Mouse (Mus musculus) adrenal gland, postnatal 4 days (tissue): ENCODE data around the gene Casc1. TPM values are rescaled to one million over a fixed set of nuclear protein-coding genes. Genes with fewer than 3 reads are reported as not detected.

Experiments
- DNase-seq, 2 experiments: peaks; one replicate each; pipeline ENCODE4 v3.0.0; 2021 to 2022; ENCODE audit warnings: low spot score in 2 of 2, mixed read lengths in 2 of 2
- long read RNA-seq, 2 experiments: library from polyadenylated mRNA; stranded (forward); transcript quantifications; one replicate each; pipeline ENCODE4 v2.0.0; 2021
- total RNA-seq, 2 experiments: library from RNA; stranded (reverse); gene quantifications; 2 replicates each; pipeline ENCODE4 v1.2.3; 2021

Casc1 gene
- 1 to 10 TPM; 1.4 to 1.6 TPM for total RNA-seq
- long read RNA-seq, experiment 1, partial matches to known transcripts, result 0 of 1 reads
- long read RNA-seq, experiment 1, other reads (novel, unspliced or antisense), result 1 of 1 reads
- long read RNA-seq, experiment 2, partial matches to known transcripts, result 0 of 2 reads
- long read RNA-seq, experiment 2, other reads (novel, unspliced or antisense), result 2 of 2 reads

DNA sequence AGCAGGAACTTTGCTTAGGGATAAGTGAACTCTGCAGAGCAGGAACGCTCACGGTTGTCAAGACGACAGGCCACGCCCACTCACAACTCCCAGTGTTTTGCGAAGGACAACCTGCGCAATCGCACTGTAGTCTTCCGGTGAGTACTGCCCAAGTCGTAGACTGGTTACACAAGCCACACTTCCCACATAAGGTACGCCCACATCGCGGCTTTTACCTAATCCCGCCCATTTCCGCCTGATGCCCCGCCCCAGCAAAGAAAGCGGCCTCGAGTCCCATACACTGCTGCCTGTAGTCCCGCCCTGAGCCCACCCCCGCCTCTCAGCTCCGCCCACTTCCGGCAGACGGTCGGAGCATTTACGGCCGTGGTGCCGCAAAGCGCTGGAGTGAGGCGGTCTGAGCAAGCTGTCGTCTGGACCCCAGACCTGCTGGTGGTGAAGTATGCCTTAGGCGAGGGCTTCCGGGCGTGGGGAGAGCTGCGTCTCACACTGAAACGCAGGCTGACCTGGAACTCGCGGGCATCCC, at the start of gene Casc1, which contains the start of gene Etfrf1:
TSS of gene Casc1 (minus strand) at position 190 of the 523 bp plus-strand sequence.
TSS of gene Etfrf1 (plus strand) at position 319 of the 523 bp plus-strand sequence.
- DNase-seq, result peak; percentile 88 to 93

DNA sequence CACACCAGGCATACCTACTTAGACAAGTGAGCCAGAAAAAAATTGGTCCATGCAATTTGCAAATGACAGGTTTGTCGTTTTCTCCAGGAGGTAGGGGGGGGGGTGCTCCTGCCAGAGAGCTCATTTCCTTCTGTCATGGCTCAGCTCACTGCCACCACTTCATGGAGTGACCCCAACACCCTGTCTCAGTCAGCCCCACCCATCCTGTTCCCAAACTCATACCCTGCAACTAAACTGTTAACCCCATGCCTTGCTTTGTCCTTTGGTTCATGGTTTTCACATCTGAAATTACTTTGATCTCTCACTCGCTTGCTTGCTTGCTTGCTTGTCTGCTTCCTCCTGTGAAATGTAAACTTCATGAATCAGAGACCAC, 45.9 kb upstream of the Casc1 start:
- DNase-seq, result no peak

DNA sequence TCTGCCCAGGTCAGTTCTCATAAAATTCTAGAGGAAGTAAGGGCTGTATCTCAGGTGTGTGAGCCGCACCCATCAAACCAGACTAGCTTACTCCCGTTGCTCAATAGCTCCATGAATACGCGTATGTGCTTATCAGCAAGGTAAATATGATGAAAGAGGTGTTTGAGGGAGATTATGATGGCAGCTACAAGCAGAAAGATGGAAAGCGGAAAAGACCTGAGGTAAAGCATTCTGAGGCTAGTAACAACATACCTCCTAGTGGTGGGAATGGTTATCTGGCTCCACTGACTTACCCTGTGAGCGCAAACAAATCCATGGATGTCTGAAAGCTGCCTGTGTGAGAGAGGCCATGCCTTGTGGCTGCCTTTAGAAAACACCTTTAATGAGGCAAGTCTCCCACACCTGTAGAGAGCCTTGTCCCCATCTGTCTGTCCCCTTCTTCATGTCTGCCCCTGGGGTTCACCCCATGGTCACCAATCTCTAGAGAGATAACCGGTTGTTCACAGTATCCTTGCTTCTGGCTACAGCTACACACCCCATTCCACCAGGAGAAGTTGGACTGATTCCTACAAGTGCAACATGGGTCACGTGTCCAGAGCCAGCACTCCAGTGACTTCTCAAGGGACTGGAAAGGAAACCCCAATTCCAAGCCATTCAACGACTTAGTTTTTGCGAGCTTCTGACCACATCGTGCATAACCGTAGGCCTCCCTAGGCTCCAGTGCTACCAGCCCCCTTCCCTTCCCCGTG, 45.3 kb upstream of the Casc1 start:
- no peak for DNase-seq

DNA sequence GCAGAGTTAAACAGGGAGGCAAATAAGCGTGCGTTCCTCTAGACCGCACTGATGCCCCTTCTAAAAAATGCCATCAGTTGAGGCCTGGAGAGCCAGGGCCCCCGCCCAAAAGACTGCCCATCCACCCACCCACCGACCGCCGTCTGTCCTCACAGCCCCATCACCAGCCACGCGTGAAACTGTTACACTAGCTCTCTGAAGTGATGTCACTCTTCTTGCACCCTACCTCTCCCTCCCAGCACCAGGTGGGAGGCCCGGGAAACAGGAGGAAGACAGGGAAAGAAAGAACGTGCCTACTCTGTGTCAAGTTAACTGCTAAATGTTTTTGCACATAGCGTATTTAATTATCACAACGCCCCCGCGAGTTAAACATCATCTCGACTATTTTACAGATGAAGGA, 40.0 kb upstream of the Casc1 start:
- DNase-seq, result no peak

DNA sequence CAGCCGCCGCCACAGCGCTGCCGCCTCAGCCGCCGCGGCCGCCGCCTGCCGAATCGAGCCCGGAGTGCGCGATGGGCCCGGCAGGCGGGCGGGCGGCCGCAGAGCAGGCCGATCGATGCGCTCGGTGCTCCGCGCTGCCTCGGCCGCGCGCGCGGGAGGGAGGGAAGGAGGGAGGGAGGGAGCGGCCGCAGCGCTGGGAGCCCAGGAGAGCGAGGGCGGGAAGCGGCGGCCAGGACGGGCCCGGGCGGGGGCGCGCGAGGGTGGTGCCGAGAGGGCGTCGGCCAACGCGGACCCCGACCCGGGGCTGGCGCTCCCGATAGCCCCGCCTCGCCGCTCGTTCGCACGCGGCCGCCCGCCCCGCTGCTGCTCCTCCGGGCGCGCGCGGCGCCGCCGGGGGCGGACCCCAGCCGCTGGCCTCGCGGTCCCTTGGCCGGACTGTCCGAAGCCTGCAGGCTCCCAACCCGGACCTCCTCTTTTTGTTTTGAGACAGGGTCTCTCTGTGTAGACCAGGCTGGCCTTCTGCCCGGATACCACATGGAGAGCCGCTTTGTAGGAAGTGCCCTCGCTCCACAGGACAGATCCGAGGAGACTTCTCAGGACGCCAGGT, 39.5 kb upstream of the Casc1 start, which contains the start of gene Kras:
TSS of gene Kras (minus strand) at position 55 of the 607 bp plus-strand sequence.
- DNase-seq, result peak; percentile 83 to 85

DNA sequence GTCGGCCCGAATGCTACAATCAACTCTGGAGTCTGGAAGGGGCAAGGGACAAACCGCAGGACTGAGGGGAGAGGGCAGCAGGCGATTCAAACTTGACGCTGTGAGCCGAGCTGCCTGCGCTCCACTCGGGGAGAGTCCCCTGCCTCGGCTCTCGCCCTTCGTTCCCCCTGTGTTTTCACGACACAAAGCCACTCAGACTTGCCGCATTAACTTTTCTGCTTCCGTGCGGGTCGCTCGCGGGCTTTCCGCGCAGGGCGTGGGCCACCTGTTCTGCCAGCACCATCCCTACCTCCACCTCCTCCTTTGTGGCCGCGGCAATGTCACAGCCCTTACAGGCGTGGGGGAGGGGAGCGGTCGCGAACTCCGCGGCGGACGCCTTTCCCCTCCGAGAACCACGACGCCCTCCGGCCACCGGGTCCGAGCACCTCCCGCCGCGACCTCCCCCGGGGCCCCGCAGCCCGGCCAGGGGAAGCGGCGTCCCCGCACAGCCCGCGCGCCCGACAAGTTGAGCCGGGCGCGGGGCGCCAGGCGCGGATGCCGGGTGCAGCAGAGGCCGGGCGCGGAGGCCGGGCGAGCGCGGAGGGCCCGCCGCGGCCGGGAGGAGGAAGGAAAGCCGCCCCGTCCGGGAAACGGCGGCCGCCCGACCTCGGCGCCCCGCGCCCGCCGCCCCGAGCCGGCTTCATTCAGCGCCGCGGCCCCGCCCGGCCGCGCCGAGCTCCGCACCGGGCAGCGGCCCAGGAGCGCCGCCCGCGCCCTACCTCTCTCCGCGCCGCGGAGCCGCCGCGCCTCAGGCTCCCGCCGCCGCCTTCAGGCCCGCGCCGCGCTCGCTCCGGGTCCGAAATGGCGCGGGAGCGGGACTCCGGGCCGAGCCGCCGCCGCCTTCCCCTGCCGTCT, 38.7 kb upstream of the Casc1 start:
- DNase-seq, result peak; percentile 22 to 26

DNA sequence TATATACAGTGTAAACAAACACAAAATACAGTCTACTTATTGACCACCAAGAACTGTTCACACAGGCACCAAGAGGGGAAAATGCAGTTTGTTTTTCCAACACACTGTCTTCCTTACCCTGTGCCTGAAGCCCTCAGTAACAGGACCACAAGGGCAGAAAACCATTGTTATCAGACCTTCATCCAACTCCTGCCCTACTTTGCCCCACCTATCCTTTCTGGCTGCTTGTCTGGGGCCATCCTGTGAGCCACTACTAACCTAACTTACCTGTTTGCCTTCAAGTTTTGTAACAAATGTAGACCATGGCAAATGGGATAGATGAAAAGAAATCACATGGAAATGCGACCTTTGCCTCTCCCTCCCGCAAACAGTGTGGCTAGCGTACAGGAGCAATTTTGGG, 37.1 kb upstream of the Casc1 start:
- no peak for DNase-seq

DNA sequence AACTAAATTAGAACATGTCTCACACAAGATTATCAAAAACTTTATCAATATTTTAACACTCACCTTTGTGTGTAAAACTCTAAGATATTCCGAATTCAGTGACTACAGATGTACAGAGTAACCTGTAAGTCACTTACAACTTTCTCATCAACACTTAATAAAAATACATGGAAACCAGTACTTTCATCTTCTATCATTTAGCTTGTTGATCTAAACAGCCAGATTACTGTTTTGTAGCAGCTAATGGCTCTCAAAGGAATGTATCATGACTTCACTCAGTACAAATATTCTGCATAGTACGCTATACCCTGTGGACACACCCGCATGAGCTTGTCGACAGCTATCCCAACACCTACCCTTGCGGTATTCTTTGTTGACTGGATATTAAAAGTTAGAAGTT, 36.0 kb upstream of the Casc1 start:
- DNase-seq, result no peak

DNA sequence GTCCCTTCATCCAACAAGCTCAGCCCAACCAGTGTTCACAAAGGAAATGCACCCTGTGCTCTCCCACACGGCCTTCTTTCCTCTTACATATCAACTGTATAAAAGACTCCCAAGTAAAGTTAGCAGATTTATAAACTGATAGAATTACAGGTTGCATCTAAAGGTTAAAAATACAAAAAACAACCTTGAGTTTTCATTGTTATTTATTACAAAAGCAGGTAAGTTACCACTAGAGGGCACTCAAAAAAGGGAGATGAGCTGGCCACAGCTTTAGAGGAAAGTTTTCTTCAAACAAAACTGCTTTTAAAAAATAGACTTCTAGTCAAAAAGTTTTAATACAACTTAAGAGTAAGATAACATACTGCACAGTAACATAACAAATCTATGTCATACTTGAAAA, 31.7 kb upstream of the Casc1 start:
- no peak for DNase-seq

DNA sequence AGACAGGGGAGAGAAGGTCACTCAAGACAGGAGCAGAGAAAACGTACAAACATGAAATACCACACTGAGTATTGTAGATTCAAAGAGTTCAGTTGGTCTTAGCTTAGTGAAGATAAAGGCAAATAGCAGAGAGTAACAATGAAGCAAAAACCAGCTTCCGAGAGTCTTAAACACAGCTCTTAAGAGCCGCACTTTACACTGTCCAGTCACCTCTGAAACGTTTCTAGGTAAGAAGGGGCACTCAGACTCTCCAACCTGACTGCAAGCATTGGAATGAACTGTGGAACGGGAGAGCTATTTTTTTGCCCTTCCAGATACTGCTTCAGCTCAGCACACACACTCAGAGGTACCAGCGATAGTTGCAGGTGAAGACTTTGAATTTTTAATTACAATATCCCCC, 29.5 kb upstream of the Casc1 start:
- DNase-seq, result no peak

DNA sequence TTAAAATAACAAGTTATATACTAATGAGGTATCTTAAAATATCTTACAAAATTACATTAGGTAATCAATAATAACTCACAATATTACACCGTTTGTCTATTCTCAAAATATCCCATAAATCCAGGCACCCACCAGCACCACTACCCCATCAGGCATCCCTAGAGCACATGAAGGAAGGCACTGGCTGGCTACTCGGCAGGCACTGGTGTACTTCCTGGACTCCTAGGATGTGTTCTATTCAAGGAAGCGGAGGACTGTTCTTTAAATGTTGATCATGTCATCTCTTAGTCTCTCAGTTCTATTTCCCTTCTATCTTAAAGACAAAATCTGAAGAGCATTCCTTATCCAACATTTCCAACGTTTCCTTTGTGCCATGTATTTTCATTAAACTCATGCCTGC, 26.3 kb upstream of the Casc1 start:
- no peak for DNase-seq

DNA sequence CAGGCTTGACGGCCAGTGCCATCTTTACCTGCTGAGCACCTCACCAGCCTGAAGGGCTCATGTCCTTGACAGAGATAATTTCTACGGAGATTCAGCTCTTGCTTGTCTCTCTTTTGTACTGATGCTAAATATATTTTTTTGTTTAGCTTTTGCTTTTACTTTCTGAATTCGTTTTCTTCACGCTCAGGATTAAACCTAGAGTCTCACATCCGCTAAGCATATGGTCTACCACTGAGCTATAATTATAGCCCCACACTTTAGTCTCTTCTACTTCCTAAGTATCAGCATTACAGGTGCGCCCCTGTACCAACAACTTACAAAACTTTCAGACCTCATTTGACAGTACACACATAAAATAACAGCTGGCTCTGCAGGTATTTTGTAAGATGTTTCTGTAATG, 24.6 kb upstream of the Casc1 start:
- no peak for DNase-seq

DNA sequence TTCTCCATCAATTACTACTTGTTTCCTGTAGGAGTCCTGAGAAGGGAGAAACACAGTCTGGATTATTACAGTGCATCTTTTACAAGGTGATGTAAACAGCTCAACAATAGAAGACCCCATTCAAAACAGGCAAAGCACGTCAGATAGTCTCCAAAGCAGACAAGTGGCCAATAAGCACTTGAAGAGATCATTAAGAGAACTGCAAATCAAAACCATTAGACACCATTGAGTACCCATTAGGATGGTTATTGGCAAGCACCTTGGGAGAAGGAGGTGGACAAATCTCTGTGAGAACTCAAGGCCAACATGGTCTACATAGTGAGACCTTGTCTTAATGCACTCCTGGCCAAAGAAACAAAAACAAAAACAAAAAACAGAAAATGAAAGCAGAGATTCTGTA, 23.6 kb upstream of the Casc1 start:
- no peak for DNase-seq

DNA sequence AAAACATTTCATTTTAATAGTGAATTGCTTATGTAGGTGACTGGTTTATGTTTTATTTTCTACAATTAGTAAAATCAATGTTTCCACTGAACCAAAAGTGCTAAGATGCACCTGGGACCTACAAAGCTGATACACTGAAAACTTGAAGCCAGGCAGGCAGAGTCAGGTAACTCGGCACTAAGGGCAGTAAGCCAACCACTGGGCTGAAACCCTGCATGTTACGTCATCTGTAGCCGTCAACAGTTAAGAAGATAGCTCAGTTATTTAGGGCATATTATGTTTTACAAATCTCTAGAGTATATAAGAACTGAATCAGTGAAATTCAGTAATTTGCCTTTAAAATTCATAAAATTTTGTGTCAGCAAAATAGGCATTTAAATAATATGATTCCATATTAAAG, 15.5 kb upstream of the Casc1 start:
- DNase-seq, result no peak

DNA sequence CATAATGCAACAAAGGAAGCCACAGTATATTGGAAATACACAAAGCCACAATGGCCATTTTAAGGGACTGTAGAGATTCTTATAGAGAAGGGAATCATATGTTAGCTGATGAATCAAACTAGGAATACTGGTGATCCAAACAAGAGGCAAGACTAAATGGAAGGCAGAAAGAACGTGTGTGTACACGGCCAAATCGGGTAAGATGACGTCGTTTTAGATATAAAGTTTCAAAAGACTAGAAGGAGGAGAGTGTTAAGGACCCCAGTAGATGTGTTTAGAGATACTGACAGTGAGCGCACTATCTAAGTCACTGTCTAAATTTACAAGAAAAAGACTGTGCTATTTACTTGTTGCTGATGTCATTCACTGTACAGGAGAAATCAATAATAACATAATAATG, 13.4 kb upstream of the Casc1 start:
- no peak for DNase-seq

DNA sequence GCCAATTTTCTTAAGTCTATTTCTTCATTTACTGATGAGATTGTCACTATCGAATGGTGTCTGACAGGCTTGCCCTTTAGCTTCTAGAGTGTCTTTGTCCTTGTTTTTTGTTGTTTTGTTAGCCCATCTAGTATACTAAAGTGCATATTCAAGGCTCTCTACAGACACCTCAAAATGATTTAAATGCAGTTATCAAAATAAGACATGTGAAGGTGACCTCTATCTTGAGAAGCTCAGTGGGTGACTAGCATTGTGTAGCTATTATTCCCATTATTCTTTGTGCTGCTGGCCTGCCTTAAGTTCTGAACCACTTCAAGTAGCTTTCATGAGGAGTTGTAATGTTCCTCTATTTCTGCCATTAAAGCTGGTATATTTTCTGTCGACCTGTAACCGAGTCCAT, 5.0 kb upstream of the Casc1 start:
- DNase-seq, result no peak

DNA sequence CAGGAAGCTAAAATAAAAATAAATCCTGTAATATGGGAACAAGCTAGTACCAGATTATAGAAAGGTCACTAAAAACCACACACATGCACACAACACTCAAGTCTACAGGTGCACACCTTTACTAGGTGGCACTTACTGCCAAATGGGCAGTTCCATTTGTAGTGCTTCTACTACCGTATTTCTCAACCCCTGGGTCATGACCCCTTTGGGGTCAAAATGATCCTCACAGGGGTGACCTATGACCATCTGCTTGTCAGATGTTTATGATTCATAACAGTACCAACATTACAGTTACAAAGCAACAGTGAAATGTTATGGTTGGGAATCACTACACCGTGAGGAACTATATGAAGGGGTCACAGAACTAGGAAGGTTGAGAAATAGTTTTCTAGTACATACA, 3.1 kb upstream of the Casc1 start:
- DNase-seq, result no peak

DNA sequence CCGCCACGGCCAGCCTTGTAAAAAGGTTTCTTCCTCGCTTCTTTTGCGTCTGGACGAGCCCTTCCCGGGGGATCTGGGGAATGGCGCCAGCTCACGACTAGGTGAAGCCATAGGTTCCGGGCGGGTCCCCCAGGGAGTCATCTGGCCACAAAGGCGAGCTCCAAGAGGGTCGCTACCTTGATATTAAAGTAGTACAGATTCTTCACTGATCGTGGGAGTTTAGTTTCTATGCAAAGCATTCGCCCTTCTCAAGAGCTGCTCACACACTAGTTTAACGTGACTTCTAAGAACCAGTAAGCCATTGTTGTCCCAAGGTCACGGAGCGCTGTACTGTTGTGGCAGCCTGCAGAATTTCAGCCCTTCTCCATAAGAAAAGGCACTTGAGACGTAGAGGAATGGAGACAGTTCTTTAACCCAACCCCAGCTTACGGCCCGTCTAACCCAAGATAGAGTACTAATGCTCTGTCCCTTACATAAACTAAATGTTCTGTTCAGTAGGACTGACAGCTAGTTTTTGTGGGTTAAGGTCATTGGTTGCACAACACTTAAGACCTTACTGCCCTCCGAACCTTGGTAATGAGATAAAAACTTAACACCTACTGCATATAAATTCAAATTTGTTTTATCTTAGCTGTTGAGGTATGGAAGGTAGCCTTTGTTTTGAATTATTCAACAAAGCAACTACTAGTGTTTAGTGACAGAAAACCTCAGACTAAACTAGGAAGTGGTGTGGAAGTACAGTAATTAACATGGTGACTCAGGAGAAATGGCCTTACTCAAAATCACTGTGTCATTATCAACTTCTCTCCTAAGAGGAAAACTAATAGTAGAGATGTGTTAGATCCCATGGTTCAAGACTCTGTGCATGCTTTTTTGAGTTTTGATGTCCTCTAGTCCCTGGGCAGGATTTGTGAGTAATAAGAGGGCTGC, 836 bp upstream of the Casc1 start:
- no peak for DNase-seq

DNA sequence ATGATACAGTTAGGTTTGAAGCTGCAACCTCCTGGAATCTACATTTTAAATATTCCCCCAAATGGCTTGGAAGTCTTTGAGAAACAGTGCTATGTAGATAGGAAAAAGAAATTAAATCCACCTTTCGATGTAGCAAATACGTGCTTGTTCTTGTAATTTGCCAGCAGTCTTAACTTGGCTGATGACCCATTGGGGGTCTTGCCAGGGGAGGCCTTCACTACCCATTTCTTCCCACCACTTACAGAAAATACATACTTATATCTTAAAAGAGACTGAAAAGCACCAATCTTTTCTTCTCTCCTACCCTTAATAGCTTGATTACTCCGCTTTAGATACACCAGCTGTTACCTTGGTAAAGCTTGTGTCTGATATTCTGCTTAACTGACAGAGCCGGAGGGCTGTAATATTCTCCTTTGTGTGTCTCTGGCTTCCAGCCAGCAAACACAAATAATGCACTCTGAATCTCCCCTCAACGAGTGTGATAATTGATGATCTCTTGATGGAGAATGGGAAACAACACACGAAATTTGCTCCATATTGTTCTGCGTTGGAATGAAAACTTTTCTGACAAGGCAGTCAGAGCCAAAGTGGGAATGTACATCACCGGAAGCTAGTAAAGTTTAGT, 637 bp downstream of the Casc1 start:
- no peak for DNase-seq

DNA sequence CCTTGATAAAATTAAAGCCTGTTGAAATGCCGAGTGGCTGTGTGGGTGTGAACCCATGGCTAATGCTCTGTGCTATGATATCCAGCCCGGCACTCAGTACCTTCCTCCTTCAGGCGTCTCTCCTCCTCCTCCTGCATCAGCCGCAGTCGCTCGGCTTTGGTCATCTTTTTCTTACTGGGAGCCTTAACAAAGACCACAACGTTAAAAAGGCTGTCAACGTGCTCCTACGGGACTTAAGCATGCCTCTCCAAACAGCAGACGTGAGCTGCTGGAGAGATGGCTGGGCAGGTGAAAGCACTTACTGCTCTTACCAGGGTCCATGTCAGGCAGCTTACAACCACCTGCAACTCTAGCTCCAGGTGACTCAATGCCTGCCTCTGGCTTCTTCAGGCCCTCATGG, 5.7 kb downstream of the Casc1 start:
- no peak for DNase-seq
